In the genomic region with DNA sequence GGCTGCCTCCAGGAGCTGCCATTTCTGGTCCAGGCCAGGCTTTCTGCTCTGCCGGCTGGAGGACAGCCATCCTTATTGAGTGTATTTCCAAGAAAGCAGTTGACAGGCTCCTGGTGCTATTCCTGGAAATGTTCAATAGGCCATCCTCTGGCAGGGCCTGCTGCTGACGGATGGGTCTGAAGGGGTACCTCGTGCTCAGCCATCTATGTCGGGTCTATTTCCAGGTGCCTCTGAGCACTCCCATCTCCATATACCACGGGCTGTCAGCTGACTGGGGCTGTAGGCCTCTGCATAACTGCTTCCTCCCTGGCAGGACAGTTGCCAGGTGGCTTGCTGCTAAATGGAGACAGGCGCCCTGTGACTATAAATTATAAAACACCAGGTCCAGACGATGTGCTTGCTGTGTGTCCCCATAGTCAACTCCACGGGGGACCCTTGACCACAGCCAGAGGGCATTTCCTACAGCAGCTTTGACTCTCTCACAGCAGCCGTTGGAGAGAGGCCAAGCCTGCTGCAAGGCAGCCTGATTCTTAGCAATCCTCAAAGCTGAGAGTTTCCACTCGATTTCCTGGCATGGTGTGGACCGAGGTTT, we compare ENCODE assay signal across 7 mouse cellular contexts.
DNase-seq lines count a peak whose midpoint lies in the region; ATAC-seq lines count a peak whose summit lies in the region.

No protein-coding gene starts in this region.

- no peaks in the 10 kb centered on the region for H3K9me3 ChIP-seq in embryonic facial prominence, embryonic 15.5 days (replicated peaks)
- no peaks in the 10 kb centered on the region for H3K9me3 ChIP-seq in heart, embryonic 11.5 days (replicated peaks; ENCODE audit: control insufficient read depth, low read length)
- no peaks in the 10 kb centered on the region for H3K9me3 ChIP-seq in limb, embryonic 11.5 days (ENCODE audit: control insufficient read depth, low read length)
- H3K9me3 ChIP-seq in midbrain, embryonic 16.5 days (replicated peaks; ENCODE audit: control insufficient read depth, low read length, poor library complexity, severe bottlenecking), result no peaks in the 10 kb centered on the region

- ATAC-seq in embryonic facial prominence, embryonic 15.5 days (ENCODE audit: insufficient number of reproducible peaks, low FRiP score, low TSS enrichment, low read depth), result no peak
- ATAC-seq in heart, embryonic 11.5 days (replicated peaks; ENCODE audit: insufficient number of reproducible peaks, low FRiP score, low TSS enrichment), result peak; percentile 70
- ATAC-seq in limb, embryonic 11.5 days (ENCODE audit: insufficient number of reproducible peaks, low FRiP score, low TSS enrichment, low read depth), result 0 out of 2 replicates have a peak, but pooled peaks have one; percentile 45
- peak; percentile 41 for ATAC-seq in midbrain, embryonic 16.5 days

- no peaks in the 10 kb centered on the region for H3K36me3 ChIP-seq in embryonic facial prominence, embryonic 15.5 days
- no peaks in the 10 kb centered on the region for H3K36me3 ChIP-seq in heart, embryonic 11.5 days (ENCODE audit: control insufficient read depth, insufficient read depth, low read length)
- H3K36me3 ChIP-seq in limb, embryonic 11.5 days (ENCODE audit: control insufficient read depth, insufficient read depth, low read length), result no peaks in the 10 kb centered on the region
- no peaks in the 10 kb centered on the region for H3K36me3 ChIP-seq in midbrain, embryonic 16.5 days (ENCODE audit: control insufficient read depth, insufficient read depth, low read length)

- H3K4me1 ChIP-seq in embryonic facial prominence, embryonic 15.5 days, result peaks cover 45% of the 10 kb centered on the region
- peaks cover 53% of the 10 kb centered on the region for H3K4me1 ChIP-seq in heart, embryonic 11.5 days (ENCODE audit: control insufficient read depth, insufficient read depth, low read length)
- peaks cover 14% of the 10 kb centered on the region for H3K4me1 ChIP-seq in limb, embryonic 11.5 days (ENCODE audit: control insufficient read depth, insufficient read depth, low read length)
- H3K4me1 ChIP-seq in midbrain, embryonic 16.5 days (ENCODE audit: control insufficient read depth, insufficient read depth, low read length), result peaks cover 41% of the 10 kb centered on the region

- no peak overlapping the region for H3K9ac ChIP-seq in embryonic facial prominence, embryonic 15.5 days
- H3K9ac ChIP-seq in heart, embryonic 11.5 days (ENCODE audit: low read depth, low read length), result peak overlapping the region; percentile 36; the same call in 1 of the 2 replicates
- no peak overlapping the region for H3K9ac ChIP-seq in limb, embryonic 11.5 days (ENCODE audit: low read length)
- no peak overlapping the region for H3K9ac ChIP-seq in midbrain, embryonic 16.5 days (ENCODE audit: low read depth, low read length)

- H3K4me3 ChIP-seq in embryonic facial prominence, embryonic 15.5 days (replicated peaks), result no peak overlapping the region
- no peak overlapping the region for H3K4me3 ChIP-seq in heart, embryonic 11.5 days (ENCODE audit: low read depth, low read length)
- H3K4me3 ChIP-seq in limb, embryonic 11.5 days (ENCODE audit: low read depth, low read length), result no peak overlapping the region
- H3K4me3 ChIP-seq in midbrain, embryonic 16.5 days (ENCODE audit: low read depth, low read length), result no peak overlapping the region

- DNase-seq in brain, embryonic 18.5 days (ENCODE audit: low read depth, low spot score), result peak; percentile 59
- DNase-seq in kidney, adult 8-10 months, result peak; percentile 81 to 84
- DNase-seq in limb, embryonic 11.5 days (ENCODE audit: low spot score), result peak; percentile 45
- peak; percentile 73 for DNase-seq in testis, postnatal 10 days (ENCODE audit: low spot score)

- 0 out of 2 replicates have a peak overlapping the region, but pooled peaks have one; percentile 9 for H3K27ac ChIP-seq in embryonic facial prominence, embryonic 15.5 days (replicated peaks)
- peak overlapping the region; percentile 80 for H3K27ac ChIP-seq in heart, embryonic 11.5 days (ENCODE audit: low read depth, low read length)
- H3K27ac ChIP-seq in limb, embryonic 11.5 days (replicated peaks; ENCODE audit: low read depth, low read length), result no peak overlapping the region
- H3K27ac ChIP-seq in midbrain, embryonic 16.5 days (ENCODE audit: low read length), result peak overlapping the region; percentile 70

- H3K4me2 ChIP-seq in embryonic facial prominence, embryonic 15.5 days (replicated peaks), result 0 out of 2 replicates have a peak overlapping the region, but pooled peaks have one; percentile 19
- H3K4me2 ChIP-seq in heart, embryonic 11.5 days, result peak overlapping the region; percentile 27; the same call in 1 of the 2 replicates
- no peak overlapping the region for H3K4me2 ChIP-seq in limb, embryonic 11.5 days (ENCODE audit: low read depth, severe bottlenecking)
- no peak overlapping the region for H3K4me2 ChIP-seq in midbrain, embryonic 16.5 days (ENCODE audit: low read length)

- H3K27me3 ChIP-seq in embryonic facial prominence, embryonic 15.5 days, result no peaks in the 10 kb centered on the region
- no peaks in the 10 kb centered on the region for H3K27me3 ChIP-seq in heart, embryonic 11.5 days (ENCODE audit: control insufficient read depth, insufficient read depth, low read length)
- no peaks in the 10 kb centered on the region for H3K27me3 ChIP-seq in limb, embryonic 11.5 days (ENCODE audit: control insufficient read depth, insufficient read depth, low read length)
- no peaks in the 10 kb centered on the region for H3K27me3 ChIP-seq in midbrain, embryonic 16.5 days (ENCODE audit: control insufficient read depth, insufficient read depth, low read depth, low read length)

- 26% methylated on average over 11 of the region's 11 CpGs for WGBS in embryonic facial prominence, embryonic 15.5 days
- 15% methylated on average over 11 of the region's 11 CpGs for WGBS in heart, embryonic 11.5 days (ENCODE audit: insufficient replicate concordance)
- WGBS in limb, embryonic 11.5 days, result 25% methylated on average over 11 of the region's 11 CpGs
- 28% methylated on average over 11 of the region's 11 CpGs for WGBS in midbrain, embryonic 16.5 days

Comparison
In these comparisons a context has a peak if more than half of its experiments do, and no peak if none do; other contexts are left out.
1. H3K4me2 ChIP-seq: peak in embryonic facial prominence, embryonic 15.5 days (single experiment) and heart, embryonic 11.5 days (single experiment); none in limb, embryonic 11.5 days (single experiment) and midbrain, embryonic 16.5 days (single experiment).
2. Peak in every context shown above with its lines, with median percentiles within 50 percentile points of each other: DNase-seq.